Mouse (Mus musculus): ENCODE results near the gene Rnaset2a.
"Not testable (repeated sequence)": the region's sequence is repeated elsewhere in the genome, so short reads cannot be mapped to it uniquely, and the experiment has no call there.

DNA sequence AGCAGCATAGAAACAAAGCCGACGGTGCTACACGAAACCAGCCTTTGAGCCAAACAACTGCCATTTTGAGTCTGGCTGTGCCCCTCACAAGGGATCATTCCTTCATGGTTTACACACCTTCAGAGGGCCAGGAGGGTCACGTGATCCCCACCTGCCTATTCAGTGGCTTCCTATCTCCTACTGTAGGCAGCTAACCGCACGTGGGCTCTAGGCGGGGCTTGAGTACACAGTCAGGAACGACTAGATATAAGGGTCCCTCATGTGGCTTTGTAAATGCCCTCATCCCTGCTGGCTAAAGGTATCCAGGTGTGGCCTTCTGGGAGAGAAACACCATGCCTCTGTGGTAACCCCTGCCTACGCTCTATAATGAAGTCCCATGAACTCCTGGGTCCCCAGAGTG, 18.3 kb downstream of the Rnaset2a start:
- not testable (repeated sequence) for TF ChIP-seq CTCF (conservative IDR thresholded peaks at IDR 0.05; ENCODE audit: low read length); NANOG (IDR thresholded peaks at IDR 0.05; ENCODE audit: borderline replicate concordance, low read length)

All from E14TG2a.4 (cell line).